Mouse (Mus musculus) hindlimb bud, embryonic 11.5 days (tissue): Measurements from ENCODE around the gene Wipf2.
A peak's percentile ranks its signal among the peaks of the same experiment; 100 is the strongest.

ENCODE experiments used
- DNase-seq: peaks from one replicate; pipeline ENCODE4 v3.0.0-alpha.2; 2012; ENCODE audit warnings: low read depth, low spot score; ENCODE audit errors: extremely low spot score

The Wipf2 gene

DNA sequence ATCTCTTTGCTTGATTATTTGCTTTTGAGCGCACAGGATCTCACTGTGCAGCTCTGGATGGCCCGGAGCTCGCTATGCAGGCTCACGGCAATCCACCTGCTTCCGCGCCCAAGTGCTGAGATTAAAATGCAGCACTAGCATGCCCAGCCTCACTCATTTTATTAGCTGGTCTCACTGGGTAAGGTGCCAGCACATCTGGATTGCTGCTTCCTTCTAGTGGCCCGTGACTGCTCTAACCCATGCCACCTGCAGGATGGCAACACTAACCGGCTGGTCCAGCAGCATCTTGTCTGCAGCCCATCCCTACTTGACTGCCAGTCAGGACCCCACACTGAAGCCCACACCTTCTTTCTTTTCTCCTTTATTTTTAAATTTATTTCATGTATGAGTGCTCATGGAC, 9.3 kb upstream of the Wipf2 start:
- DNase-seq: no peak

- no peak for DNase-seq
Observed at GRCm38 (mm10) chr11:98854659-98855058, 8.8 kb upstream of the Wipf2 start.

DNA sequence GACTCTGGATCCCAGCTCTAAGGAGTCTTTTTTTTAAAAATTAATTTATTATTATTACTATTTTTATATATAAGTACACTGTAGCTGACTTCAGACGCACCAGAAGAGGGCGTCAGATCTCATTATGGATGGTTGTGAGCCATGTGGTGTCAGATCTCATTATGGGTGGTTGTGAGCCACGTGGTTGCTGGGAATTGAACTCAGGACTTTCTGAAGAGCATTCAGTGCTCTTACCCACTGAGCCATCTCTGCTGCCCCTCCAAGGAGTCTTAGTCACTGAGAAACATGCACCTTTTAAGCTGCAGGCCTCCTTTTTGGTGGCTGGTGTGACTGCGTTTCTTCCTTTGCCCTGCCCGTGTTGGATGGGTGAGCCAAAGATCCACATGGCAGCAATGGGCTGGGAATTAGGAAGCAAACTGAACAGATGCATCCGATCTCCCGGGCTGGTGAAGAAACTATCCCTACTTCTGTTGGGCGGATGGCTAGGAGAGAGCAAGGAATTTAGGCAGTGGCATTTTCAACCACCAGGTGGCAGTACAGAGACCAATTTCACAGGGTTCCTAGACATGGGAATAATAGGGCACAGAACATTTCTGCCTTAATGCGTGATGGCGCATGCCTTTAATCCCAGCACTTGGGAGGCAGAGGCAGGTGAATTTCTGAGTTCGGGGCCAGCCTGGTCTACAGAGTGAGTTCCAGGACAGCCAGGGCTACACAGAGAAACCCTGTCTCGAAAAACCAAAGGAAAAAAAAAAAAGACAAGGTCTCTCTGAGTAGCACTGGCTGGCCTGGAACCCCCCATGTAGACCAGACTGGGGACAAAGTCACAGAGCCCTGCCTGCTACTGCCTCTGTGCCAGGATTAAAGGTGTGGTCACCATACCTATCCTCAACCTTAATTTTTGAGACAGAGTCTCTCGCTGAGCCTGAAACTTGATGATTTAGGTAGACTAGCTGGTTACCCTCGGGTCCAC, 4.4 kb upstream of the Wipf2 start:
- DNase-seq: peak; percentile 96

DNA sequence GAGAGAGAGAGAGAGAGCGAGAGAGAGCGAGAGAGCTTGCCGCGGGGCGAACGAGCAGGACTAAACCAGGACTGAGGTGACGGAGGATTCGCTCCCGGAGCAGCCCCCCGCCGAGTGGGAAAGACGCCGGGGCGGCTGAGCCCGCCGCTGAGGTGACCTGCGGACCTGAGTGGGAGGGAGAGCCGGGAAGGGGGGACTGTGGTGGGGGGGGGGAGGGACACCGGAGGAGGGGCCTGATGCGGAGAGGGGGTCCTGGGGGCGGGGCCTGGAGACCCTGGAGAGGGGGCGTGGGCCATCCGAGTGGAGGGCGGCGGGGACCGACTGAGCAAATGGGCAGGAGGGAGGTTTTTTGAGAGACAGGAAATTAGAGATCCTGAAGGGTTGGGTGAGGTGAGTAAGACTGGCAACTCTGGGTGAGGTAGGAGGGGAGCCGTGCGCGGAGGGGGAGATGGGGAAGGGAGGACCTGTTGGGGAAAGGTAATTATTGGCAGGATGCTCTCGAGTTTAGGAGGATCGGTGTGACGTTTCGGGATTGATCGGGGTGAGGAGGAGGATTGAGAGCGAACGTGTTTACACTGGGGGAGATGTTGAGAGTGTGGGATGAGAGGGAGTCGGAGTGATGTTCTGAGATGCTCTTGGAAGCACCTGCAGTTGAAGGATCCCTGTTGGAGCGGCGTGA, 452 bp downstream of the Wipf2 start:
- DNase-seq: no peak

DNA sequence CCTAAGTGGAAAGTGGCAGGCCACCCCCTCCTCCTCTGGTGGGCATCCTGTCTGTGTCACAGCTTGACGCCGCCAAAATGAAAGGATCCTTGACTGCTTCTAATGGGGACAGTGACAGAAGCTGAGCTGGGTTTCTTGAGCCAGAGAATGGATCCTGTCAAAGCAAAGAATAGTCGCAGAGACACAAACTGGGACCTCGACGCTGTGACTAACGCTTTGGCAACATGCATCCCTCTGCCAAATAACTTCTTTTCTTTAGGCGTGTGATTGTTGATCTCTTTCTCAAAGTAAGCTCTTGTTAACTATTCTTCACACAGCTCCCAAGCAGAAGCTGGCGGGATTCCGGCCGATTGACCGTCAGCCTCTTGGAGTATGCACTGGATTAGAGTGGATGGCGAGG, 3.9 kb downstream of the Wipf2 start:
- DNase-seq: no peak

DNA sequence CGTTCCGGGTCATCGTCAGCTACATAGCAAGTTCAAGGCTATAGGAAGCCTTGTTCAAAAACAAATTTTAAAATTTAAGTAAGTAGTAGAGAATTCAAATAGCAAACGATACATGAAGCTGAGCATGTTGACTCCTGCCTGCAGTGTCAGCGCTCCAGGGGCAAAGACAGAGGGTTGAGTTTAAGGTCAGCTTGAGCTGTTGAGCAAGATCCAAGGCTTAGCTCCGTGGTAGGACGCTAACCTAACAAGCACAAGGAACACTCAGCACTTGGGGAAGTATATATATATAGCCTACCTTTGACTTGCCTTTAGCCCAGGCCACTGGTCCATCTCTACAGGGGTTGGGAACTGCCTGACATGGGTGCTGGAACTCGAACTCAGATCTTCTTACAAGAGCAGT, 6.5 kb downstream of the Wipf2 start:
- no peak for DNase-seq

GRCm38 (mm10) chr11:98870791-98871190, 7.4 kb downstream of the Wipf2 start:
- DNase-seq: no peak

DNA sequence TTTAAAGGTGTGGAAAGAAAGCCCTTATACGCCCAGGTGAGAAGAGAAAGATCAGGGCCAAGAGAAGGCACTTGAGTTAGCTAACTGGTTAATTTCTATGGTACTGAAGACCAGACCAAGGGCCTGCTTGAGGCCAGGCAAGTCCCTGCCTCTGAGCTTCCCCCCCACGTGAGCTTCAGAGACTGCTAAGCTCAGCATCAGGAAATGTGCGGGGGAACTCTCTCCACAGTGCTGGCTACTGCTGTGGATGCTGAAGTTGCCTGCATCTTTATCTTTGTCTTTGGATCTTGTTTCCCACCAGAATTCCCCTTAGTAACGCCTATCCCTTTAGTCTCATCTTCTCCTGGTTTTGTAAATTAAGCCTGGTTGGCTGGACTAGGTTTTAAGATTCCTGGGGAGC, 8.0 kb downstream of the Wipf2 start:
- no peak for DNase-seq

DNA sequence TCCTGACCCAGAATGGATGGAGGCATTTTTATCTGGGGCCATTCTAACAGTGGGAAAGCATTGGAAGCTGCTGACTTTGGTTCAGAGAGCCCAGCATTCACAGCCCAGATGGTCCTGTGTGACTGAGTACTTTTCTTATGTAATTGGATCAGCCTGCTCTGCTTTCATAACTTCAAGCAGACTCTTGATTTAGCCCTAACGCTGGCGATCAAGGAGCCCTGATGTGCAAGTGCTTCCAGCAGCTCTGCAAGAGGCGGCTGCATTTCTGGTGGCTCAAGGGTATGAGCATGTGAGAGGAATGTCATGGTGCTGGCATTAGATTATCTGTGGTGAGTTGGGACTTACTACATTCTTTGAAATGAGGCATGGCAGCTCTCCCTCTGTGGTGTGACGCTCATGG, 8.6 kb downstream of the Wipf2 start:
- DNase-seq: no peak

DNA sequence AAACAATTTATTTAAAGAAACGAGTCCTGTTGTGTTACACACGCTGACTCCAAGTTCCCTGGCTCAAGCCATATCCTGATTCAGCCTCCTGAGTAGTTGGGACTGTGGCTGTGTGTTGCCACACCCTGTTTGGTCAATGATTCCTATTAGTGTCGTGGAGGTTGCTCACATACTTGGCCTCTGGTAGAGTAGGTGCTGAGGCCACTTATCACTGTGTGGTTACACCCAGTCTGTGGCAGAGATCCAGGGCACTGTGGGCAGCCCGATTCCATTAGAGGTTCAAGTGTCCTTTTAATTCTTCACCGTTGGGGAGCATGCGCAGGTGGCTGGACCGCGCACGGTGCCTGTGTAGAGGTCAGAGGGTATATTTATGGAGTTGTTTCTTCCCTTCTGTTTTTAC, 10.5 kb downstream of the Wipf2 start:
- DNase-seq: no peak

DNA sequence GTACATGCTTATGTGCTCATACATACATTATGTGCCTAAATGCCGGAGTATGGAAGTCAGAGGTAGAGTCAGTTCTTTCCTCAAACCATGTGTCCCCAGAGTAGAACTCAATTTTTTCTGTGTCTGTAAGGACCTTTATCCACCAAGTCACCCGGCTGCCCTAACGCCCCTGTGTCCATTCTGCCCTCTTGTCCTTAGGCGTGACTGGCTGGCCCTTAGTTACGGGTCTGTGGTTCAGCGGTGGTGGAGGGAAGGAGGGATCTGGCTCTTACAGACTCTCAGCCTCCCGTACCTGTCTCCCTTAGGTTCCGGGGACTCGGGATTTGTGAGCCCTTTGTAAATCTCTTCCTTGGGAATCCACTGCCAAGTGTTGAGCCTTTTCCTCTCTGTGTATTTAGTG, 13.6 kb downstream of the Wipf2 start:
- no peak for DNase-seq

- no peak for DNase-seq
Observed at GRCm38 (mm10) chr11:98887703-98888102, 24.3 kb downstream of the Wipf2 start.

DNA sequence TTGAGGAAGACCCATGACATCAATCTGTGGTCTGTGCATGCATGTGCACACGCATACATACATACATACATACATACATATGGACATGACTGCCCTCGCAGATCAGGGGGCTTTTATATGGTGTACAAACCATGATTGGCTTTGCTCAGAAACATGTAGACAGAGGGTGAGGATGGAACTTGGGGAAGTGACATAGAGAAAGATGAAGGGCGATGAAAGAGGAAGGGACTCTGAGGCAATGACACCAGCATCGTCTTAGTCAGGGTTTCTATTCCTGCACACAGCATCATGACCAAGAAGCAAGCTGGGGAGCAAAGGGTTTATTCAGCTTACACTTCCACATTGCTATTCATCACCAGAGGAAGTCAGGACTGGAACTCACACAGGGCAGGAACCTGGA, 25.6 kb downstream of the Wipf2 start:
- no peak for DNase-seq

- DNase-seq: no peak
Observed at GRCm38 (mm10) chr11:98889977-98890376, 26.5 kb downstream of the Wipf2 start.

DNA sequence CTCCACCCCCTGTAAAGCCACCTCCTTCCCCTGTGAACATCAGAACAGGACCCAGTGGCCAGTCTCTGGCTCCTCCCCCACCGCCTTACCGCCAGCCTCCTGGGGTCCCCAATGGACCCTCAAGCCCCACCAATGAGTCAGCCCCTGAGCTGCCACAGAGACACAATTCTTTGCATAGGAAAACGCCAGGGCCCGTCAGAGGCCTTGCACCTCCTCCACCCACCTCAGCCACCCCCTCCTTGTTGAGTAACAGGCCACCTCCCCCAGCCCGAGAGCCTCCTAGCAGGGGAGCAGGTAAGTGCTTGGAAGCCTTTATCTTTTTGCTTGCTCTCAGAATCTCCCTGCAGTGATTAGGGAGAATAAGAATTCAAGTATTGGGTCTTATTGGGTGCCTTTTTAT, 29.0 kb downstream of the Wipf2 start:
- DNase-seq: no peak

GRCm38 (mm10) chr11:98900529-98901125, 37.2 kb downstream of the Wipf2 start:
- no peak for DNase-seq

DNA sequence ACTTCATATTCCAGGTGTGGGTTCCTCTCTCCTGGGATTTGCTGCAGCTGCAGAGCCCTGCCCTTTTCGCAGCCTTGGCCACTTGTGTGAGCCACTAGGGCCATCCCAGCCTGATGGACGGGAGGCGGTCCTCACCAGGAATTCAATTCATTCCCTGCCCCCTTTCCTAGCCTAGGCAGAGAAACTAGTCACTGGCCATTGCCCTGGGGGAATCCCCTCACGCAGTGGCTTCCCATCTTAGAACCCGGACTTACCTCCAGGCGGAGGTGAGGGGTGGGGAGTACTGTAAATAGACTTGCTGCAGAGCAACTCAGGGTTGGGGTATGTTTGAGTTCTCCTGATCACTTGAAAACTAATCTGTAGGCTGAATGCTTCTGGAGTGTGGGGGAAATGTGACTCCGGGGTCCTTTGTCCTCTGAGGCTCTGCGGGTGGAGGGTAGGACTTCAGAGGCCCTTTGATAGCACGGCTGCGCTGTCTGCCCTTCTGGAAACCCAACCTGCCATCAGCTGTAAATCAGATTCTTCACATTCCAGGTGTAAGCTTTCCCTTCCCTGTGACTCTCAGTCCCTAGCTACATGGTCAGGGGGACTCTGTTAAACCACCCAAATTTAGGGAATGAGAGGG, 39.3 kb downstream of the Wipf2 start:
- no peak for DNase-seq

- DNase-seq: no peak
Observed at GRCm38 (mm10) chr11:98904577-98904976, 41.1 kb downstream of the Wipf2 start.

DNA sequence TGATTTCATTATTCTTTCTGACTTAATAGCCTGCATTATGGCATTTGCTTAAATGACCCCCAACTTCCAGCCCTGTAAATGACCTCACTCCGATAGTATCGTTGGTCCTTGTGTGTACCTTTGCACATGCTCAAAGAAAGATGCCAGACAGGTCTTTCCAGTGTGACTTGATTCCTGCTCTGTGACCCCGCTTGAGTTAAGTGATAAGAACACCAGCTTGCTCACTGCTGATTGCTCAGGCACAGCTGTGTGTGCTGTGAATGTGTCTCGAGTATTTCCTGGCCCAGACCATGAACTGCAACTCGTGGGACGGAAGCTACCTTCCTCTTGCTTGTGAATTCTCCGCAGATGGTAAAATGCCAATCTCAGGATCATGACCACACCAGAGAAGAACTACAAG, 41.6 kb downstream of the Wipf2 start:
- DNase-seq: no peak

- no peak for DNase-seq
Observed at GRCm38 (mm10) chr11:98905583-98905982, 42.1 kb downstream of the Wipf2 start.

DNA sequence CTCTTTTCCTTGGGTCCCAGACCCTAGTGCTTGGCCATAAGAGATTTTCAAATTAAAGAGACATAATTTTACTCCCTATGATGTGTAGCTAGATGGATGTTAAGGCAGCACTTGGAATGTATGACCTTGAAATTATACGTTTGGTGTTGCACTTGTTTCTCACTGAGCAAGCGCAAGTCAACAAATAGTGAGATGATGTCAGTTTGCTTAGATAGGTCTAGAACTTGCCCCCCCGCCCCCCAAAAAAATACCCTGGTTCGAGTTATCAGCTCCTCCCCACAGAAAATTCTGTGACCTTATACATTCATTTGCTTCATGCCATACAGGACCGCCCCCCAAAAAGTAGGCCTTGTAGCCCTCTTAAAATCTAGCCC, 43.6 kb downstream of the Wipf2 start:
- DNase-seq: no peak
